Mouse (Mus musculus): ENCODE data around the gene Olfr1417. TPM values are rescaled to one million over a fixed set of nuclear protein-coding genes. Genes with fewer than 3 reads are reported as not detected.

The Olfr1417 gene
- polyA plus RNA-seq, 1 experiment from 2014 or later, result 0.13 TPM

DNA sequence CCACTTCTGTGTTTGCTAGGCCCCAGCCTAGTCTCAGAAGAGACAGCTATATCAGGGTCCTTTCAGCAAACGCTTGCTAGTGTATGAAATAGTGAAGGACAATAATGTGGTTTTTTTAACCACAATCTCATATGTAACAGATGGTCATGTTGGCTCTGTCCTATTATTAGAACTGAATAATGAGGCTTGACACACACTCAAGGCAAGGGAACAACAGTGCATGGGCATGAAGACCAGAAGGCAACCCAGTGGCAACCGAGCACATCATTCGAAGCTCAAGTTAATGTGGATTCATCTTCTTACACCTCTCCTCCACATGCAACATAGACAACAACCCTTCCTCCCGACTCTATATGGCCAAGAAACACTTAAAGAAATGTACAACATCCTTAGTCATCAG is 7.3 kb upstream of the Olfr1417 start:
- no peaks in the 10 kb centered on the region for H3K4me1 ChIP-seq (ENCODE audit: control insufficient read depth, insufficient read depth, low read length)
- no peak overlapping the region for H3K27ac ChIP-seq (ENCODE audit: low read length)
- no peaks in the 10 kb centered on the region for H3K27me3 ChIP-seq (ENCODE audit: control insufficient read depth, insufficient read depth, low read length)
- no peak overlapping the region for H3K4me3 ChIP-seq (replicated peaks; ENCODE audit: low read length)
- H3K36me3 ChIP-seq (ENCODE audit: control insufficient read depth, insufficient read depth, low read length), result no peaks in the 10 kb centered on the region
- no peaks in the 10 kb centered on the region for H3K9me3 ChIP-seq (replicated peaks; ENCODE audit: control insufficient read depth, low read length)
- no peak for ATAC-seq (ENCODE audit: insufficient read depth, low FRiP score)
- 86% methylated on average over 4 of the region's 4 CpGs for WGBS
- H3K4me2 ChIP-seq (ENCODE audit: low read depth, low read length), result no peak overlapping the region
- no peak overlapping the region for H3K9ac ChIP-seq (ENCODE audit: low read length)

DNA sequence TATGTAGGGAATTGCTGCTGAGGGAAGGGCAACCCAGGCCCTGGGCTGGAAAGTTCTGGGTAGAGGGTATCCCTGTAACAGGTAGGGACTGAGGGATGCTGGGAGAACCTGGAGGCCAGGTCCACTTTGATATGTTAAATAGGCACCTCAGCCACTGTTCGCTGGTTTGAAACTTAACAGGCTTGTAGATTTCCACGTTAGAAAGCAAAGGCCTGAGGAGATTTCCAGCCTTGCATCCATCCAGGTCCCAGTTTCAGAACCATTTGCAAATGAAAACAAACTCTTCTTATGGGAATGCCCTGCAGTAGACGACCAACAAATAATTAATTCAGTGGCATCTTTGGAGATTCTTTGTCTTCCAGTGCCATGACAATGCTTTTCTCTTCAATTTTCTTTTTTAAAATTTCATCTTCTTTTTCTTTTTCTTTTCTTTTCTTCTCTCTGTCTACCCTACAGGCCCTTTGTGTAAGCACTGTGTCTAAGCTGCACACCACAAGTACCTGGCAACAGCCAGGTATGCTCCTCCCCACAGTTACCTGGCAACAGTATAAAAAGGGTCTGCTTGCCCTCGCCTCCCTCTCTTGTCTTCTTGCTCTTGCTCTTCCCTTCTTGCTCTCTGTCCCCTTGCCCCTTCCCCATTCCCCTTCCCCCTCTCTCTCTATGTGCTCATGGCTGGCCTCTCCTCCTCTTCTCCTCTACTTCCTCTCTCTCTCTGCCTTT is 15.5 kb downstream of the Olfr1417 start:
- no peaks in the 10 kb centered on the region for H3K27me3 ChIP-seq (ENCODE audit: control insufficient read depth, insufficient read depth, low read length)
- H3K27ac ChIP-seq (ENCODE audit: low read length), result no peak overlapping the region
- no peak overlapping the region for H3K9ac ChIP-seq (ENCODE audit: low read length)
- no peak overlapping the region for H3K4me3 ChIP-seq (replicated peaks; ENCODE audit: low read length)
- peaks cover 9% of the 10 kb centered on the region; the same call in 1 of the 2 replicates for H3K4me1 ChIP-seq (ENCODE audit: control insufficient read depth, insufficient read depth, low read length)
- no peak overlapping the region for H3K4me2 ChIP-seq (ENCODE audit: low read depth, low read length)
- WGBS, result 42% methylated on average over 4 of the region's 4 CpGs
- H3K9me3 ChIP-seq (replicated peaks; ENCODE audit: control insufficient read depth, low read length), result no peaks in the 10 kb centered on the region
- no peak for ATAC-seq (ENCODE audit: insufficient read depth, low FRiP score)
- H3K36me3 ChIP-seq (ENCODE audit: control insufficient read depth, insufficient read depth, low read length), result no peaks in the 10 kb centered on the region

DNA sequence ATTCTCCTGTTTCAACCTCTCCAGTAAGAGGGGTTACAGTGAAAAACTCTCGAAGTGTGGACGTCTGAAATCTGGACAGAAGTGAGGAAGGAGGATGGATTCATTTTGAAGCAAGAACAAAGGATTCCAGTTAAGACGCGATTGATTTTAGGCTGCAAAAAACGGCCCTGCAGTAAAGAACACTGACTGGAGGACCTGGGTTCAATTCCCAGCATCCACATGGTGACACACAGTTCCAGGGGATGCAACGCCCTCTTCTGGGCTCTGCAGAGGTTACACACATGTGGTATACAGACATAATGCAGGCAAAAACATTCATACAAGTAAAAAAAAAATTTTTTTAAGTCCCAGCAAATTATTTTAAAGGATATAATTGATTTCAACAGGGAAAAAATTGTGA is 18.8 kb downstream of the Olfr1417 start:
- peak overlapping the region; percentile 87 for H3K4me3 ChIP-seq (replicated peaks; ENCODE audit: low read length)
- no peak overlapping the region for H3K27ac ChIP-seq (ENCODE audit: low read length)
- peak overlapping the region; percentile 92 for H3K9ac ChIP-seq (ENCODE audit: low read length)
- H3K9me3 ChIP-seq (replicated peaks; ENCODE audit: control insufficient read depth, low read length), result no peaks in the 10 kb centered on the region
- no peak for ATAC-seq (ENCODE audit: insufficient read depth, low FRiP score)
- peaks cover 20% of the 10 kb centered on the region for H3K4me1 ChIP-seq (ENCODE audit: control insufficient read depth, insufficient read depth, low read length)
- 25% methylated on average over 6 of the region's 6 CpGs for WGBS
- no peaks in the 10 kb centered on the region for H3K36me3 ChIP-seq (ENCODE audit: control insufficient read depth, insufficient read depth, low read length)
- H3K27me3 ChIP-seq (ENCODE audit: control insufficient read depth, insufficient read depth, low read length), result no peaks in the 10 kb centered on the region
- H3K4me2 ChIP-seq (ENCODE audit: low read depth, low read length), result peak overlapping the region; percentile 96

DNA sequence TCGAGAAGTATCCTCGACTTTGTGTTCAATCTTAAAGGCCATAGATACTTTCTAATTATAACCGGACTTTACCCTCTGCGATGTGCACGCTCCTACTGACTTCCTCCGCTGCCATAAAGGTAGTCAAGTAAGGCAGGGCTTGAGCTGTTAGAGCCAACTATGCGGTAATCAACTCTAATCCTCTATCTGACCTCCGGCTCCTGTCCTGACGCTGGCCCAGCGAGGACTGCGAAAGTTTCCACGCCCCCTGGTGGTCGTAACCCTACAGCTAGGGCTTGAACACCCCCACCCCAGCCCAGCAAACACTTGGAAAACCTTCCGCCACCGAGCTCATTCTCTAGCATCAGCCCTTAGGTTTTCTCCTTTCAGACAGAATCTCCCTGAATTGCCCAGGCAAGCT is 19.2 kb downstream of the Olfr1417 start:
- WGBS, result under 1% methylated on average over 15 of the region's 15 CpGs
- peak; percentile 54; the same call in 1 of the 2 replicates for ATAC-seq (ENCODE audit: insufficient read depth, low FRiP score)

DNA sequence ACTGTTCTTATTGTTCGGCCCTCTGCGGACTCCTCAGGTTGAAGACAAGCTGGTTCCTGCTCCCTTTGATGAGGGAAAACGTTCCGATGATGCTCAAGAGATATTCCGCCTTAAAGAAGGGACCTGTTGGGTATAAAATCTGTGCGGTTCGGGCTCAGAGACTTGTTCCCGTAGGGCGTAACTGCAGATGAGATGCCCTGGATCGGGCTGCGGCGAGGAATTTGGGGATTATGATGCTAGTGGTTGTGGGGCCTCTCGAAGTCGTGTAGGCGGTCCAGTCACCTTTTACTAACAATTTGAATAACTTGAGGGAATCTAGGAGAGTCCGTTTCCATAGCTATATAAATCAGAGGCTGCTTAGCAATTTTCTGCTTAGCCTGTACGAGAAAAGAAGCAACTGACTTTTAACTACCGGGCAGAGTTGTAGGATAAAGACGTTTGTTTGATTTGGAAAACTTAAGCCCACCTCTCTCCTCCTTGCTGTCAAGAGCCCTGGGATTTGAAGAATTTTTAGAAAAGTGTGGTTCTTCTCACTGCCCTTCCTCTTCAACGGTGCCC is 19.8 kb downstream of the Olfr1417 start, which contains the start of gene Stx3:
TSS of gene Stx3 (minus strand) at position 261 of the 558 bp plus-strand sequence.
- WGBS, result under 1% methylated on average over 20 of the region's 20 CpGs
- Histone ChIP-seq H3K9ac (ENCODE audit: low read length) (peak within 1 kb of the TSS; percentile 92), H3K4me3 (replicated peaks; ENCODE audit: low read length) (peak within 1 kb of the TSS; percentile 87), H3K36me3 (ENCODE audit: control insufficient read depth, insufficient read depth, low read length) (no peaks in the 10 kb centered on the region), H3K9me3 (replicated peaks; ENCODE audit: control insufficient read depth, low read length) (no peaks in the 10 kb centered on the region), H3K4me1 (ENCODE audit: control insufficient read depth, insufficient read depth, low read length) (peaks cover 20% of the 10 kb centered on the region), H3K4me2 (ENCODE audit: low read depth, low read length) (peak within 1 kb of the TSS; percentile 96), H3K27ac (ENCODE audit: low read length) (peak within 1 kb of the TSS; percentile 86), H3K27me3 (ENCODE audit: control insufficient read depth, insufficient read depth, low read length) (no peaks in the 10 kb centered on the region)
- ATAC-seq (ENCODE audit: insufficient read depth, low FRiP score), result peak; percentile 8; the same call in 1 of the 2 replicates

More for the DNA sequence above, 19.2 kb downstream of the Olfr1417 start:
- H3K9me3 ChIP-seq (replicated peaks; ENCODE audit: control insufficient read depth, low read length), result no peaks in the 10 kb centered on the region
- peaks cover 20% of the 10 kb centered on the region for H3K4me1 ChIP-seq (ENCODE audit: control insufficient read depth, insufficient read depth, low read length)
- H3K4me2 ChIP-seq (ENCODE audit: low read depth, low read length), result peak overlapping the region; percentile 96
- no peaks in the 10 kb centered on the region for H3K36me3 ChIP-seq (ENCODE audit: control insufficient read depth, insufficient read depth, low read length)
- peak overlapping the region; percentile 87 for H3K4me3 ChIP-seq (replicated peaks; ENCODE audit: low read length)
- H3K9ac ChIP-seq (ENCODE audit: low read length), result peak overlapping the region; percentile 92
- no peaks in the 10 kb centered on the region for H3K27me3 ChIP-seq (ENCODE audit: control insufficient read depth, insufficient read depth, low read length)
- H3K27ac ChIP-seq (ENCODE audit: low read length), result no peak overlapping the region

DNA sequence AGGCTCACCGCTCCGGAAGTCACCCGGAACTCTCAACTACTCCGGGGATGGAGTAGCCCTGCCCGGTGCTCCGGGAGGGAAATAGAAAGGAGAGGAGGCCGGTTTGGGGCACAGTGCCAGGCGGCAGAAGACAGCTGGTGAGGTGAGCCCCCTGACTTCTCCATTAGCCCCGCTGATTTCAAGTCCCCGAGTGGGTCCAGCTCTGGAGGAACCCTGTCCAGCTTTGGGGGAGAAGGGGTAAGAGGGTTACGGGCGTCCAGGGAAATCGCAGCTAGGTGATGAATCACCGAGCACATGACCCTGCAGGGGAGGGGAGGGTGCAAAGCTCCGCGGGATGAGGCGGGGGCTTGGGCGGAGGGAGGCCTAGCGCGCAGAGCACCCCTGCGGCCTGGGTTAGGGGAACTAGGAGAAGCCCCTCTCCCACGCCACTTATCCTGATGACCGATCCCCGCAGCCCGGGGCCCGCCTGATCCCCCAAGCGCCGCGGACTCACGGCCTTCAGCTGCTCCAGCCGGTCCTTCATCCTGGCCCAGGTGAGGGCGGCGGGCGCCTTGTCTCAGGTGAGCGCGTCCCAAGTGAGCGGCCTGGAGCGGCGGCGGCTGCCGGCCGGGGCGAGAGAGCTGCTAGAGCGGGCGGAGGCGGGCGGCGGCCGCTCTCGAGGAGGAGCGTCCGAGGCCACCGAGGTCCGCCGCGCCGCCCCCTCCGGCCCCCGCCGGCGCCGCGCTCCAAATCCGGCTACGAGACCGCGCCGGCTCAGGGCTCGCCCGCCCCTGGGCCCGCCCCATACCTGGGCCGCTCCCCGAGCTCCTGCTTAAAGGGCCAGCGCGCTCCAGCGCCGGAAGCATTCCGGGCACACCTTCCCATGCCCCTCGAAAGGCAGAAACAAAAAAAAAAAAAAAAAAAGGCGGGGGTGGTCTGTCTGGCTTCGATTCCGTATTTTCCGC is 20.5 kb downstream of the Olfr1417 start:
- Histone ChIP-seq H3K9ac (ENCODE audit: low read length) (peak overlapping the region; percentile 92), H3K27ac (ENCODE audit: low read length) (peak overlapping the region; percentile 86), H3K36me3 (ENCODE audit: control insufficient read depth, insufficient read depth, low read length) (no peaks in the 10 kb centered on the region), H3K4me1 (ENCODE audit: control insufficient read depth, insufficient read depth, low read length) (peaks cover 22% of the 10 kb centered on the region), H3K9me3 (replicated peaks; ENCODE audit: control insufficient read depth, low read length) (no peaks in the 10 kb centered on the region), H3K4me2 (ENCODE audit: low read depth, low read length) (peak overlapping the region; percentile 96), H3K4me3 (replicated peaks; ENCODE audit: low read length) (peak overlapping the region; percentile 87), H3K27me3 (ENCODE audit: control insufficient read depth, insufficient read depth, low read length) (no peaks in the 10 kb centered on the region)
- WGBS, result 1% methylated on average over 61 of the region's 83 CpGs
- ATAC-seq (ENCODE audit: insufficient read depth, low FRiP score), result peak; percentile 92

DNA sequence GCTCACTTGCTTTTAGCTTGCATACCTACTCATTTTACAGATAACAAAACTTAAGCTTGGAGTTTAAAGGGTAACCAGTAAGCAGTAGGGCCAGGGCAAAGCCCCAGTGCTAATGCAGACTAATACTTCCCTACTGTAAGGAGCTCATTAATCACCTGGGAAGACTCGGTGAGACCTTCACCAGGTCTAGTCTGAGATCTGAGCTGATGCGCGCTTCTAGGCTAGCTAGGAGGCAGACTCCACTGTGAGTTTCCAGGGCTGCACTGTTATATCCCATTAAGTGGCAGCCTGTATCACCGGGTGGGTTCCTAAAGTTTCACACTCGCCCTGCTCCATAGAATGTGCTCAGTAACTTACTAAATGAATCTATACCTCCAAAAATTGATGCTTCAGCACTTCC is 21.4 kb downstream of the Olfr1417 start:
- Histone ChIP-seq H3K4me2 (ENCODE audit: low read depth, low read length) (peak overlapping the region; percentile 96), H3K4me1 (ENCODE audit: control insufficient read depth, insufficient read depth, low read length) (peaks cover 28% of the 10 kb centered on the region), H3K9ac (ENCODE audit: low read length) (peak overlapping the region; percentile 92), H3K27me3 (ENCODE audit: control insufficient read depth, insufficient read depth, low read length) (no peaks in the 10 kb centered on the region), H3K4me3 (replicated peaks; ENCODE audit: low read length) (peak overlapping the region; percentile 87), H3K9me3 (replicated peaks; ENCODE audit: control insufficient read depth, low read length) (no peaks in the 10 kb centered on the region), H3K36me3 (ENCODE audit: control insufficient read depth, insufficient read depth, low read length) (no peaks in the 10 kb centered on the region), H3K27ac (ENCODE audit: low read length) (no peak overlapping the region)
- 15% methylated on average over 5 of the region's 5 CpGs for WGBS
- ATAC-seq (ENCODE audit: insufficient read depth, low FRiP score), result no peak

DNA sequence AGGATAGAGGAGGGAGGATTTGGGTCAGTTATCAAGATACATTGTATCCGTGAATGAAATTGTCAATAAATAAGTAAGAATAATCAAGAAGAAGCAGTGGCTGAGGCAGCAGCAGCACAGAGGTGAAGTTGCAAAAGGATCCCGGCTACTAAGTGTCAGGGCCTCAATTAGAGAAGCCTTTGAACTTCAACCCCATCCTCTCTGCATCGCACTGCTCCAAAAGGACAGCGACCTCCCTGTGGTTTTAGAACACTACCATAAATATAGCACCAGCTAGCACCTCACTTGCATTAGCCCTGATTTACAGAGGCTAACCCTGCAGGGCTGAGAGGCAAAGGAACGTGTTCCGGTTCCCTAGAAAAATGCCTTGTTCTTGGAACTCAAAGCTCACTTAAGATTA is 22.3 kb downstream of the Olfr1417 start:
- no peaks in the 10 kb centered on the region for H3K27me3 ChIP-seq (ENCODE audit: control insufficient read depth, insufficient read depth, low read length)
- H3K9me3 ChIP-seq (replicated peaks; ENCODE audit: control insufficient read depth, low read length), result no peaks in the 10 kb centered on the region
- ATAC-seq (ENCODE audit: insufficient read depth, low FRiP score), result no peak
- no peak overlapping the region for H3K27ac ChIP-seq (ENCODE audit: low read length)
- no peak overlapping the region for H3K4me3 ChIP-seq (replicated peaks; ENCODE audit: low read length)
- 0 out of 2 replicates have a peak overlapping the region, but pooled peaks have one; percentile 96 for H3K4me2 ChIP-seq (ENCODE audit: low read depth, low read length)
- no peak overlapping the region for H3K9ac ChIP-seq (ENCODE audit: low read length)
- H3K4me1 ChIP-seq (ENCODE audit: control insufficient read depth, insufficient read depth, low read length), result peaks cover 28% of the 10 kb centered on the region
- no peaks in the 10 kb centered on the region for H3K36me3 ChIP-seq (ENCODE audit: control insufficient read depth, insufficient read depth, low read length)
- WGBS, result 57% methylated on average over 6 of the region's 6 CpGs
